Mouse (Mus musculus): ENCODE measurements around the gene Eef1akmt4. TPM values are rescaled to one million over a fixed set of nuclear protein-coding genes. Genes with fewer than 3 reads are reported as not detected.

The Eef1akmt4 gene
- 0.52 TPM for polyA plus RNA-seq (2014; fragmentation: Illumina TruSeq; extraction: RNeasy Lipid Tissue Mini Kit (QIAGEN cat#74804); ENCODE audit: low read depth, low replicate concordance)

DNA sequence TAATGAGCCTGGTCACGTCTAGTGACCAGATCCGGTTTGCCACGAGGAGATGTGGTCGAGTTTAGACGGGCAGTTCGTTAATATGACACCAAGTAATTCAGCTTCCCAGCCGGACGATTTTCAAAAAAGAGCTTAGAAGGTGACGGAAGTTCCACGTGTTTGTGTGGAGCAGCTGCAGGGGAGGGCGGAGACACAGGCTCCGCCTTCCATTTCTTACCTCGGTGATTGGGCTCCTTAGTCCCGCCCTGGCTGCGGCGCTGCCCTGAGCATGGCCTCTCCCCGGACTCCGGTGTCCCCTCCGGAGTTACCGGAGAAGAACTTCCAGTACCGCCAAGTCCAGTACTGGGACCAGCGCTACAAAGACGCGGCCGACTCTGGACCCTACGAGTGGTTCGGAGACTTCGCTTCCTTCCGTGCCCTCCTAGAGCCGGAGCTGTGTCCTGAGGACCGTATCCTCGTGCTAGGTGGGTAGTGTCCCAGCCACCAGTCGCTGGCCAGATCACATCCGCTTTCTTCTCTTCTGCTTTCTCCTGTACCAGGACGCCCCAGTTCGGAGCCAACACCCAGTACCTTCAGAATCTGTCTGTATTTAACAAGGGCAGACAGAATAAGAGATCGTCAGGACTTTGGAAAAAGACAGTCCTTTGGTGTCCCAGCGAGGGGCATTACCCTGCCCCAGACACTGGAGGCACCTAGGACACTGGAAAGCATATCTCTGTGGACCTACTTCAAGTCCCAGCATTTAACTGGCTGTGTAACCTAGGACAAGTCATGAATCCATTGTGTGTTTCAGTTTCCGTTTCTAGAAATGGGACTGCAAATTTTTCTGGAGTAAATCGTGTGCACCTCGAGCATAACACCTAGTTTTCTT lies at the start of gene Eef1akmt4, which contains the start of the genes Gm49333 and Alg3:
Gene Eef1akmt4 (plus strand): TSS at position 237 of the 871 bp plus-strand sequence.
Gene Gm49333 (plus strand): TSS at position 254 of the 871 bp plus-strand sequence.
Gene Alg3 (minus strand): TSS at position 379 of the 871 bp plus-strand sequence.

GRCm38 (mm10) chr16:20589366-20589938 lies 21.9 kb upstream of the Eef1akmt4 start, which contains the start of gene Vwa5b2:
Gene Vwa5b2, plus strand, starts transcription at chr16:20589471.

GRCm38 (mm10) chr16:20621191-20621990 lies 10.0 kb downstream of the Eef1akmt4 start, which contains the start of gene Camk2n2:
Gene Camk2n2, minus strand, starts transcription at chr16:20621287.

GRCm38 (mm10) chr16:20629731-20630634 lies 18.6 kb downstream of the Eef1akmt4 start, which contains the start of gene Ece2:
Gene Ece2, plus strand, starts transcription at chr16:20629828.

GRCm38 (mm10) chr16:20651076-20651946 lies 39.9 kb downstream of the Eef1akmt4 start, which contains the start of gene Psmd2:
Gene Psmd2, plus strand, starts transcription at chr16:20651652.

GRCm38 (mm10) chr16:20668013-20668412 lies 56.6 kb downstream of the Eef1akmt4 start, which contains the start of gene Eif4g1:
Gene Eif4g1, plus strand, starts transcription at chr16:20668313.

Other genes with a start within 250 kb of the Eef1akmt4 start
- 17.0 TPM for gene Abcc5, start 185.2 kb upstream of the Eef1akmt4 start, polyA plus RNA-seq (2014; fragmentation: Illumina TruSeq; extraction: RNeasy Lipid Tissue Mini Kit (QIAGEN cat#74804); ENCODE audit: low read depth, low replicate concordance)
- 21.4 TPM for gene Eif2b5, start 112.8 kb upstream of the Eef1akmt4 start, polyA plus RNA-seq (2014; fragmentation: Illumina TruSeq; extraction: RNeasy Lipid Tissue Mini Kit (QIAGEN cat#74804); ENCODE audit: low read depth, low replicate concordance)
- 4.9 TPM for gene Dvl3, start 94.6 kb upstream of the Eef1akmt4 start, polyA plus RNA-seq (2014; fragmentation: Illumina TruSeq; extraction: RNeasy Lipid Tissue Mini Kit (QIAGEN cat#74804); ENCODE audit: low read depth, low replicate concordance)
- 44.8 TPM for gene Ap2m1, start 76.1 kb upstream of the Eef1akmt4 start, polyA plus RNA-seq (2014; fragmentation: Illumina TruSeq; extraction: RNeasy Lipid Tissue Mini Kit (QIAGEN cat#74804); ENCODE audit: low read depth, low replicate concordance)
- gene Abcf3, start 63.0 kb upstream of the Eef1akmt4 start, polyA plus RNA-seq (2014; fragmentation: Illumina TruSeq; extraction: RNeasy Lipid Tissue Mini Kit (QIAGEN cat#74804); ENCODE audit: low read depth, low replicate concordance) = 25.1 TPM
- not detected for gene Vwa5b2, start 22.1 kb upstream of the Eef1akmt4 start, polyA plus RNA-seq (2014; fragmentation: Illumina TruSeq; extraction: RNeasy Lipid Tissue Mini Kit (QIAGEN cat#74804); ENCODE audit: low read depth, low replicate concordance)
- gene Gm49333, start within 50 bp of the Eef1akmt4 start, polyA plus RNA-seq (2014; fragmentation: Illumina TruSeq; extraction: RNeasy Lipid Tissue Mini Kit (QIAGEN cat#74804); ENCODE audit: low read depth, low replicate concordance) = not detected
- 5.3 TPM for gene Alg3, start 142 bp downstream of the Eef1akmt4 start, polyA plus RNA-seq (2014; fragmentation: Illumina TruSeq; extraction: RNeasy Lipid Tissue Mini Kit (QIAGEN cat#74804); ENCODE audit: low read depth, low replicate concordance)
- 1.9 TPM for gene Camk2n2, start 9.7 kb downstream of the Eef1akmt4 start, polyA plus RNA-seq (2014; fragmentation: Illumina TruSeq; extraction: RNeasy Lipid Tissue Mini Kit (QIAGEN cat#74804); ENCODE audit: low read depth, low replicate concordance)
- 0.13 TPM for gene Ece2, start 18.2 kb downstream of the Eef1akmt4 start, polyA plus RNA-seq (2014; fragmentation: Illumina TruSeq; extraction: RNeasy Lipid Tissue Mini Kit (QIAGEN cat#74804); ENCODE audit: low read depth, low replicate concordance)
- gene Psmd2, start 40.1 kb downstream of the Eef1akmt4 start, polyA plus RNA-seq (2014; fragmentation: Illumina TruSeq; extraction: RNeasy Lipid Tissue Mini Kit (QIAGEN cat#74804); ENCODE audit: low read depth, low replicate concordance) = 163 TPM
- gene Eif4g1, start 56.7 kb downstream of the Eef1akmt4 start, polyA plus RNA-seq (2014; fragmentation: Illumina TruSeq; extraction: RNeasy Lipid Tissue Mini Kit (QIAGEN cat#74804); ENCODE audit: low read depth, low replicate concordance) = 123 TPM
- gene Fam131a, start 81.6 kb downstream of the Eef1akmt4 start, polyA plus RNA-seq (2014; fragmentation: Illumina TruSeq; extraction: RNeasy Lipid Tissue Mini Kit (QIAGEN cat#74804); ENCODE audit: low read depth, low replicate concordance) = 0.41 TPM
- 9.8 TPM for gene Polr2h, start 106.1 kb downstream of the Eef1akmt4 start, polyA plus RNA-seq (2014; fragmentation: Illumina TruSeq; extraction: RNeasy Lipid Tissue Mini Kit (QIAGEN cat#74804); ENCODE audit: low read depth, low replicate concordance)
- gene Clcn2, start 106.2 kb downstream of the Eef1akmt4 start, polyA plus RNA-seq (2014; fragmentation: Illumina TruSeq; extraction: RNeasy Lipid Tissue Mini Kit (QIAGEN cat#74804); ENCODE audit: low read depth, low replicate concordance) = 1.4 TPM
- 0.21 TPM for gene Chrd, start 121.5 kb downstream of the Eef1akmt4 start, polyA plus RNA-seq (2014; fragmentation: Illumina TruSeq; extraction: RNeasy Lipid Tissue Mini Kit (QIAGEN cat#74804); ENCODE audit: low read depth, low replicate concordance)
- not detected for gene Thpo, start 122.9 kb downstream of the Eef1akmt4 start, polyA plus RNA-seq (2014; fragmentation: Illumina TruSeq; extraction: RNeasy Lipid Tissue Mini Kit (QIAGEN cat#74804); ENCODE audit: low read depth, low replicate concordance)

Data from testis, adult 10 weeks (tissue).